Comparison of ENCODE assay signal across 12 mouse cellular contexts in genomic region chr11:63917561-63917960, GRCm38 (mm10). TPM values are rescaled to one million over a fixed set of nuclear protein-coding genes. Genes with fewer than 3 reads are reported as not detected.
DNase-seq lines count a peak whose midpoint lies in the region; ATAC-seq and TF ChIP-seq lines count a peak whose summit lies in the region.
"Had no signal": no experiment of that assay in that cellular context is flagged by ENCODE, and none has a peak within 500 bp of the region (broad histone marks: within the 10 kb centered on the region; RNA-seq: fewer than 3 reads in every experiment).

No protein-coding gene starts in this region.

- 0 out of 2 replicates have a peak, but pooled peaks cover 2% of the 10 kb centered on the region for H3K27me3 ChIP-seq in kidney, adult 2 months (replicated peaks; ENCODE audit: control insufficient read depth, insufficient read depth, low read length)
- H3K27me3 ChIP-seq in hindbrain, embryonic 11.5 days (ENCODE audit: control insufficient read depth, insufficient read depth, low read length): peaks cover 3% of the 10 kb centered on the region; the same call in 1 of the 2 replicates
- peaks cover 74% of the 10 kb centered on the region for H3K27me3 ChIP-seq in liver, embryonic 12.5 days (replicated peaks)

- no peak overlapping the region for H3K4me3 ChIP-seq in kidney, adult 2 months (ENCODE audit: insufficient read depth, low read depth, low read length)
- no peak overlapping the region for H3K4me3 ChIP-seq in hindbrain, embryonic 11.5 days (ENCODE audit: low read depth, low read length)
- H3K4me3 ChIP-seq in liver, embryonic 12.5 days: peak overlapping the region; percentile 64

- peaks cover 2% of the 10 kb centered on the region; the same call in 1 of the 2 replicates for H3K4me1 ChIP-seq in kidney, adult 2 months (ENCODE audit: control insufficient read depth, insufficient read depth, low read length)
- peaks cover 2% of the 10 kb centered on the region for H3K4me1 ChIP-seq in hindbrain, embryonic 11.5 days (replicated peaks; ENCODE audit: control insufficient read depth, insufficient read depth, low read length)
- H3K4me1 ChIP-seq in liver, embryonic 12.5 days: peaks cover 16% of the 10 kb centered on the region

- H3K27ac ChIP-seq in kidney, adult 2 months (ENCODE audit: insufficient read depth, low read depth, low read length): peak overlapping the region; percentile 30; the same call in 1 of the 2 replicates
- H3K27ac ChIP-seq in hindbrain, embryonic 11.5 days (ENCODE audit: low read depth, low read length): no peak overlapping the region
- no peak overlapping the region; the same call in 1 of the 2 replicates for H3K27ac ChIP-seq in liver, embryonic 12.5 days

- no peak for ATAC-seq in hindbrain, embryonic 11.5 days (ENCODE audit: low FRiP score)
- no peak for ATAC-seq in liver, embryonic 12.5 days

- no peak for DNase-seq in kidney, adult 2 months
- no peak for DNase-seq in kidney, postnatal 36 days
- no peak for DNase-seq in hindbrain, embryonic 11.5 days (ENCODE audit: low spot score)
- DNase-seq in naive thymus-derived CD4-positive, alpha-beta T cell, adult 2 months (ENCODE audit: low read depth): peak; percentile 47
- DNase-seq in cerebellum, adult 18-20 months: no peak
- no peak for DNase-seq in gastrocnemius, postnatal 4 days (ENCODE audit: low spot score in 2 of 2)
- DNase-seq in heart, adult 18-20 months: no peak
- DNase-seq: adrenal gland, postnatal 14 days; cerebellum, adult 9-10 months; gastrocnemius, postnatal 14 days; heart, postnatal 14 days had no signal

- no peaks in the 10 kb centered on the region for H3K36me3 ChIP-seq in kidney, adult 2 months (ENCODE audit: control insufficient read depth, insufficient read depth, low read length)
- H3K36me3 ChIP-seq in hindbrain, embryonic 11.5 days (ENCODE audit: control insufficient read depth, insufficient read depth, low read length): no peaks in the 10 kb centered on the region
- H3K36me3 ChIP-seq in liver, embryonic 12.5 days: no peaks in the 10 kb centered on the region

- H3K9ac ChIP-seq in hindbrain, embryonic 11.5 days (ENCODE audit: low read depth, low read length): no peak overlapping the region
- H3K9ac ChIP-seq in liver, embryonic 12.5 days: peak overlapping the region; percentile 74

- no peak for TF ChIP-seq POLR2A in kidney, adult 2 months (IDR thresholded peaks at IDR 0.05; ENCODE audit: low read depth, low read length)

- no peak for TF ChIP-seq CTCF in kidney, adult 2 months (conservative IDR thresholded peaks at IDR 0.05; ENCODE audit: insufficient read depth, insufficient read length, low read depth, low read length)

- no peaks in the 10 kb centered on the region for H3K9me3 ChIP-seq in hindbrain, embryonic 11.5 days (ENCODE audit: control insufficient read depth, low read length)
- no peaks in the 10 kb centered on the region for H3K9me3 ChIP-seq in liver, embryonic 12.5 days (replicated peaks)

- 52% methylated on average over 6 of the region's 6 CpGs for WGBS in kidney, adult 2 months
- 17% methylated on average over 6 of the region's 6 CpGs for WGBS in hindbrain, embryonic 11.5 days
- WGBS in liver, embryonic 12.5 days (ENCODE audit: insufficient replicate concordance): 28% methylated on average over 6 of the region's 6 CpGs

- H3K4me2 ChIP-seq in hindbrain, embryonic 11.5 days (replicated peaks; ENCODE audit: low read depth, low read length): 0 out of 2 replicates have a peak overlapping the region, but pooled peaks have one; percentile 8
- H3K4me2 ChIP-seq in liver, embryonic 12.5 days: peak overlapping the region; percentile 58

RNA-seq across cellular contexts. Expression of gene Hs3st3b1, which starts 4.5 kb away (rescaled TPM):
- 6.7 and 7.2 TPM in 2 replicates for polyA plus RNA-seq in kidney, adult 2 months (2012; rRNA removed)
- 8.9 and 10.8 TPM in 2 replicates for polyA plus RNA-seq in hindbrain, embryonic 11.5 days (2014; fragmentation: Nextera tagmentation; extraction: Ambion mirVana)
- polyA plus RNA-seq in liver, embryonic 12.5 days (2016; fragmentation: Nextera tagmentation; extraction: Ambion mirVana): 23.7 and 25.0 TPM in 2 replicates
- total RNA-seq in gastrocnemius, postnatal 4 days (2021): 1 to 10 TPM in 1 of 2 experiments, under 1 TPM in 1; 0.96 to 1.8 TPM
- 1 to 10 TPM in 1 of 2 experiments, under 1 TPM in 1; 0.79 to 1.3 TPM for total RNA-seq in heart, adult 18-20 months (2021)
